Mouse (Mus musculus): ENCODE measurements around the gene Cfap97.
"Not testable (repeated sequence)": the region's sequence is repeated elsewhere in the genome, so short reads cannot be mapped to it uniquely, and the experiment has no call there.

Gene Cfap97

GRCm38 (mm10) chr8:46162953-46163869 is 11.6 kb downstream of the Cfap97 start:
- peak; percentile 97 for DNase-seq

- DNase-seq: no peak
These were observed 12.3 kb downstream of the Cfap97 start for GRCm38 (mm10) chr8:46163870-46164190.

- no peak for DNase-seq
These were observed 22.1 kb downstream of the Cfap97 start for GRCm38 (mm10) chr8:46173651-46174050.

GRCm38 (mm10) chr8:46180136-46180535 is 28.6 kb downstream of the Cfap97 start:
- no peak for DNase-seq

GRCm38 (mm10) chr8:46185361-46185760 is 33.8 kb downstream of the Cfap97 start:
- DNase-seq: peak; percentile 50

GRCm38 (mm10) chr8:46193100-46193499 is 41.5 kb downstream of the Cfap97 start:
- no peak for DNase-seq

- DNase-seq: no peak
These were observed 45.3 kb downstream of the Cfap97 start for GRCm38 (mm10) chr8:46196877-46197276.

GRCm38 (mm10) chr8:46197673-46198072 is 46.1 kb downstream of the Cfap97 start:
- DNase-seq: no peak

GRCm38 (mm10) chr8:46202350-46202749 is 50.8 kb downstream of the Cfap97 start:
- DNase-seq: no peak

- DNase-seq: no peak
These were observed 52.7 kb downstream of the Cfap97 start for GRCm38 (mm10) chr8:46204301-46204700.

- no peak for DNase-seq
These were observed 53.5 kb downstream of the Cfap97 start for GRCm38 (mm10) chr8:46204974-46205640.

GRCm38 (mm10) chr8:46206107-46206506 is 54.5 kb downstream of the Cfap97 start:
- no peak for DNase-seq

- no peak for DNase-seq
These were observed 56.8 kb downstream of the Cfap97 start for GRCm38 (mm10) chr8:46208354-46208753.

GRCm38 (mm10) chr8:46209057-46209456 is 57.5 kb downstream of the Cfap97 start:
- peak; percentile 22 for DNase-seq

GRCm38 (mm10) chr8:46210404-46211315 is 59.1 kb downstream of the Cfap97 start, which contains the start of gene Slc25a4:
Gene Slc25a4, minus strand, starts transcription at chr8:46211284.
- peak; percentile 94 for DNase-seq

GRCm38 (mm10) chr8:46211611-46212071 is 60.1 kb downstream of the Cfap97 start:
- DNase-seq: peak; percentile 49

- DNase-seq: peak; percentile 67
These were observed 60.6 kb downstream of the Cfap97 start for GRCm38 (mm10) chr8:46212194-46212593.

- no peak for DNase-seq
These were observed 62.5 kb downstream of the Cfap97 start for GRCm38 (mm10) chr8:46213971-46214480.

- peak; percentile 68 for DNase-seq
These were observed 65.3 kb downstream of the Cfap97 start for GRCm38 (mm10) chr8:46216838-46217237.

- no peak for DNase-seq
These were observed 69.0 kb downstream of the Cfap97 start for GRCm38 (mm10) chr8:46220566-46220965.

GRCm38 (mm10) chr8:46225501-46225900 is 73.9 kb downstream of the Cfap97 start:
- DNase-seq: no peak

- no peak for DNase-seq
These were observed 75.1 kb downstream of the Cfap97 start for GRCm38 (mm10) chr8:46226622-46227021.

GRCm38 (mm10) chr8:46231968-46232367 is 80.4 kb downstream of the Cfap97 start:
- not testable (repeated sequence) for DNase-seq

Measured in kidney, adult 18-20 months (tissue).